Mouse (Mus musculus) left cerebral cortex, adult 9 months (tissue): ENCODE data around the gene 4930432K21Rik.
A peak's percentile ranks its signal among the peaks of the same experiment; 100 is the strongest.

Experiments used
- DNase-seq, 2 experiments: peaks; one replicate each; pipeline ENCODE4 v3.0.0; 2022; ENCODE audit warnings: low spot score in 2 of 2

Gene 4930432K21Rik

GRCm38 (mm10) chr8:84147769-84148530 is at the start of gene 4930432K21Rik, which contains the start of gene Cc2d1a:
Gene 4930432K21Rik (plus strand): TSS chr8:84148025.
Gene Cc2d1a (minus strand): TSS chr8:84147936.
- peak; percentile 89 to 95 for DNase-seq

- DNase-seq = no peak
Observed at GRCm38 (mm10) chr8:84098376-84098775, 49.4 kb upstream of the 4930432K21Rik start.

GRCm38 (mm10) chr8:84101476-84102270 is 46.2 kb upstream of the 4930432K21Rik start:
- no peak for DNase-seq

- no peak for DNase-seq
Observed at GRCm38 (mm10) chr8:84103601-84104000, 44.2 kb upstream of the 4930432K21Rik start.

- DNase-seq = no peak
Observed at GRCm38 (mm10) chr8:84104221-84104620, 43.6 kb upstream of the 4930432K21Rik start.

- peak; percentile 96 to 99 for DNase-seq
Observed at GRCm38 (mm10) chr8:84104697-84105609, 42.9 kb upstream of the 4930432K21Rik start, which contains the start of gene Dcaf15. Gene Dcaf15 (minus strand): TSS chr8:84104768.

- DNase-seq = no peak
Observed at GRCm38 (mm10) chr8:84105676-84106075, 42.1 kb upstream of the 4930432K21Rik start.

- no peak for DNase-seq
Observed at GRCm38 (mm10) chr8:84106216-84107040, 41.4 kb upstream of the 4930432K21Rik start.

- DNase-seq = no peak
Observed at GRCm38 (mm10) chr8:84115646-84116045, 32.2 kb upstream of the 4930432K21Rik start.

GRCm38 (mm10) chr8:84122151-84122550 is 25.7 kb upstream of the 4930432K21Rik start:
- DNase-seq = no peak

GRCm38 (mm10) chr8:84125656-84126055 is 22.2 kb upstream of the 4930432K21Rik start, which contains the start of gene Podnl1:
Gene Podnl1 (plus strand): TSS chr8:84125989.
- DNase-seq = no peak

GRCm38 (mm10) chr8:84126742-84127141 is 21.1 kb upstream of the 4930432K21Rik start:
- no peak for DNase-seq

- no peak for DNase-seq
Observed at GRCm38 (mm10) chr8:84127202-84127901, 20.5 kb upstream of the 4930432K21Rik start.

GRCm38 (mm10) chr8:84128277-84128676 is 19.5 kb upstream of the 4930432K21Rik start:
- DNase-seq = no peak

- DNase-seq = no peak
Observed at GRCm38 (mm10) chr8:84130806-84131205, 17.0 kb upstream of the 4930432K21Rik start.

GRCm38 (mm10) chr8:84132225-84132624 is 15.6 kb upstream of the 4930432K21Rik start:
- DNase-seq = no peak

- no peak for DNase-seq
Observed at GRCm38 (mm10) chr8:84137848-84138247, 10.0 kb upstream of the 4930432K21Rik start.

GRCm38 (mm10) chr8:84140838-84141237 is 7.0 kb upstream of the 4930432K21Rik start:
- DNase-seq = no peak

GRCm38 (mm10) chr8:84144636-84145245 is 3.1 kb upstream of the 4930432K21Rik start:
- no peak for DNase-seq
